Mouse (Mus musculus): ENCODE results near the gene Nop53. TPM values are rescaled to one million over a fixed set of nuclear protein-coding genes. Genes with fewer than 3 reads are reported as not detected.

The Nop53 gene
- total and polyA plus RNA-seq, 2 experiments from 2014 or later = 81.6 to 128 TPM

DNA sequence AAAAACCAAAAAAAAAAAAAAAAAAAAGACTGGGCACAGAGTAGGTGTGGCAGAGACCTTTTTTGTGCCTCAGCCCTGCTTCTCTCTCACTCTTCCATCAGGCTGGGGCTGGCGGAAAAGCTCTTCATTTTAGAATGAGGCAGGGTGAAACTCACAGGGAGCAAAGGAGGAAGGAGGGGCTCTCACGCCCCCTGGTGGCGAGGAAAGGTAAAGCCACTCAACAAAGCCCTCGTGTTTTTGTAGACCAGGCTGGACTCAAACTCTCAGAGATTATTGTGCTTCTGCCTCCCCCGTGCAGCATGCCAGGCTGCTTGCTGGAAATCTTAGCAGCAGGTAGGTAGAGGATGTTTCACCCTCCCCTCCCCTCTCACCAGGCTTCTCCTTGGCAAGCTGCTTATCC lies 28.8 kb upstream of the Nop53 start:
- ATAC-seq (ENCODE audit: insufficient read depth, low read depth) = no peak
- H3K27ac ChIP-seq (ENCODE audit: low read depth) = no peak overlapping the region
- H3K4me2 ChIP-seq (ENCODE audit: low read depth, low read length) = no peak overlapping the region
- peaks cover 49% of the 10 kb centered on the region for H3K36me3 ChIP-seq (replicated peaks; ENCODE audit: control insufficient read depth, insufficient read depth, low read length)
- no peak overlapping the region for H3K4me3 ChIP-seq (ENCODE audit: low read depth, low read length)
- no peak overlapping the region for H3K9ac ChIP-seq (replicated peaks; ENCODE audit: low read depth, low read length)
- DNase-seq (ENCODE audit: low spot score) = peak; percentile 39
- no peaks in the 10 kb centered on the region for H3K27me3 ChIP-seq (ENCODE audit: control insufficient read depth, insufficient read depth, low read length)
- H3K4me1 ChIP-seq (ENCODE audit: control insufficient read depth, insufficient read depth) = no peaks in the 10 kb centered on the region
- H3K9me3 ChIP-seq (replicated peaks; ENCODE audit: control insufficient read depth, low read length) = no peaks in the 10 kb centered on the region
- 38% methylated on average over 5 of the region's 5 CpGs for WGBS
- TF ChIP-seq EP300 (IDR thresholded peaks at IDR 0.05; ENCODE audit: low read depth) (no peak), CTCF (IDR thresholded peaks at IDR 0.05; ENCODE audit: low read depth) (peak; percentile 73)

DNA sequence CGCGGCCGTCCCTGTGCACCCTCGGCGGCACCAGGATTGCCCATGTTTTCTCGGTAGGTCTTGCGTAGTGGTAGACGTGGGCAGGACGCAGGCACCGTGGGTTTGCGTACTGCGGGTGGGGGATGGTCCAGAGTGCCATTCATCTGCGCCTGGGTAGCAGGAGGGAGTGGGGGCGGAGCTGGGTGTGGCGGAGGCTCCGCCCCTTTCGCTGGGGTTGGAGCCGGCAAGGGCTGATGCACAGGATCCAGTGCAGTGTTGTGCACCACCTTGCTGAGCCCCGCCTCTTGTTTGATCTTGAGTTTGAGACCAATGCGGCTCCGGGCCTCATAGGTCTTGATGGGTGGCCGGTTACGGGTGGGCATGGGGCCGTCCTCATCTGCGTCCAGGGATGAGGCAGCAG lies 26.4 kb upstream of the Nop53 start:
- Histone ChIP-seq H3K27ac (ENCODE audit: low read depth) (no peak overlapping the region), H3K36me3 (replicated peaks; ENCODE audit: control insufficient read depth, insufficient read depth, low read length) (peaks cover 38% of the 10 kb centered on the region), H3K27me3 (ENCODE audit: control insufficient read depth, insufficient read depth, low read length) (no peaks in the 10 kb centered on the region), H3K4me1 (ENCODE audit: control insufficient read depth, insufficient read depth) (no peaks in the 10 kb centered on the region), H3K9me3 (replicated peaks; ENCODE audit: control insufficient read depth, low read length) (no peaks in the 10 kb centered on the region), H3K4me2 (ENCODE audit: low read depth, low read length) (no peak overlapping the region), H3K4me3 (ENCODE audit: low read depth, low read length) (no peak overlapping the region), H3K9ac (replicated peaks; ENCODE audit: low read depth, low read length) (no peak overlapping the region)
- DNase-seq (ENCODE audit: low spot score) = no peak
- no peak for ATAC-seq (ENCODE audit: insufficient read depth, low read depth)
- TF ChIP-seq EP300 (IDR thresholded peaks at IDR 0.05; ENCODE audit: low read depth) (no peak), CTCF (IDR thresholded peaks at IDR 0.05; ENCODE audit: low read depth) (no peak)
- 78% methylated on average over 25 of the region's 25 CpGs for WGBS

DNA sequence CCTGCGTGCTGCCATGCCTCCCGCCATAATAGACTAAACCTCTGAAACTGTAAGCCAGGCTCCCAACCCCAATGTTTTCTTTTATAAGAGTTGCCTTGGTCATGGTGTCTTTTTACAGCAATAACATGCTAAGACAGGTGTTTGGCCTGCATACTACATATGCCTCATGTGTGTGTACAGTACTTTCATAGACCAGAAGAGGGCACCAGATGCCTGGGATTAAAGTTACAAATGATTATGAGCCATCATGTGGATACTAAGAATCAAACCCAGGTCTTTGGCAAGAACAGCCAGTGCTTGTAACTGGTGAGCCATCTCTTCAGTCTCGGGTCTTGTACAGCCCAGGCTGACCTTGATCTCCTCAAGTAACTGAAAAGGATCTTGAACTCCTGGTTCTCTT lies 23.8 kb upstream of the Nop53 start:
- H3K4me2 ChIP-seq (ENCODE audit: low read depth, low read length) = no peak overlapping the region
- no peaks in the 10 kb centered on the region for H3K27me3 ChIP-seq (ENCODE audit: control insufficient read depth, insufficient read depth, low read length)
- H3K27ac ChIP-seq (ENCODE audit: low read depth) = no peak overlapping the region
- WGBS = 84% methylated on average over 3 of the region's 3 CpGs
- DNase-seq (ENCODE audit: low spot score) (no peak), ATAC-seq (ENCODE audit: insufficient read depth, low read depth) (no peak)
- no peaks in the 10 kb centered on the region for H3K9me3 ChIP-seq (replicated peaks; ENCODE audit: control insufficient read depth, low read length)
- H3K9ac ChIP-seq (replicated peaks; ENCODE audit: low read depth, low read length) = no peak overlapping the region
- peaks cover 26% of the 10 kb centered on the region for H3K36me3 ChIP-seq (replicated peaks; ENCODE audit: control insufficient read depth, insufficient read depth, low read length)
- TF ChIP-seq EP300 (IDR thresholded peaks at IDR 0.05; ENCODE audit: low read depth) (no peak), CTCF (IDR thresholded peaks at IDR 0.05; ENCODE audit: low read depth) (0 out of 2 replicates have a peak, but pooled peaks have one; percentile 23)
- H3K4me3 ChIP-seq (ENCODE audit: low read depth, low read length) = no peak overlapping the region
- H3K4me1 ChIP-seq (ENCODE audit: control insufficient read depth, insufficient read depth) = peaks cover 5% of the 10 kb centered on the region; the same call in 1 of the 2 replicates

DNA sequence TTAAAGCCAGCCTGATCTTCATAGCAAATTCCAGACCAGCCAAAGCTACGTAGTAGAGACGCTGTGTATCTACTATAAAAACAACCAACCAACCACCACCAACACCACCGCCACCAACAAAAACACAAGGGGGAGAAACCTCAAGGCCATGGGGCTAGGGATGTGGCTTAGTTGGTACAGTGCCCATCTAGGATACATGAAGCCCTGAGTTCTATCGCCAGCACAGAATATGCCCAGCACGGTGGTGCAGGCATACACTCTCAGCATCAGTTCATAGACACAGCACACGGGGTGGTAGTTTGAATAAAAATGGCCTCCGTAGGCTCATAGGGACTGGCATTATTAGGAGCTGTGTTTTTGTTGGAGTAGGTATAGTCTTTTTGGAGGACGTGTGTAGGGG lies 22.4 kb upstream of the Nop53 start:
- Histone ChIP-seq H3K27ac (ENCODE audit: low read depth) (no peak overlapping the region), H3K27me3 (ENCODE audit: control insufficient read depth, insufficient read depth, low read length) (no peaks in the 10 kb centered on the region), H3K4me2 (ENCODE audit: low read depth, low read length) (no peak overlapping the region), H3K9ac (replicated peaks; ENCODE audit: low read depth, low read length) (no peak overlapping the region), H3K4me1 (ENCODE audit: control insufficient read depth, insufficient read depth) (peaks cover 10% of the 10 kb centered on the region; the same call in 1 of the 2 replicates), H3K36me3 (replicated peaks; ENCODE audit: control insufficient read depth, insufficient read depth, low read length) (peaks cover 25% of the 10 kb centered on the region), H3K4me3 (ENCODE audit: low read depth, low read length) (no peak overlapping the region), H3K9me3 (replicated peaks; ENCODE audit: control insufficient read depth, low read length) (no peaks in the 10 kb centered on the region)
- DNase-seq (ENCODE audit: low spot score) (no peak), ATAC-seq (ENCODE audit: insufficient read depth, low read depth) (no peak)
- 84% methylated on average over 8 of the region's 8 CpGs for WGBS
- no peak for TF ChIP-seq EP300 (IDR thresholded peaks at IDR 0.05; ENCODE audit: low read depth)
- no peak for TF ChIP-seq CTCF (IDR thresholded peaks at IDR 0.05; ENCODE audit: low read depth)

DNA sequence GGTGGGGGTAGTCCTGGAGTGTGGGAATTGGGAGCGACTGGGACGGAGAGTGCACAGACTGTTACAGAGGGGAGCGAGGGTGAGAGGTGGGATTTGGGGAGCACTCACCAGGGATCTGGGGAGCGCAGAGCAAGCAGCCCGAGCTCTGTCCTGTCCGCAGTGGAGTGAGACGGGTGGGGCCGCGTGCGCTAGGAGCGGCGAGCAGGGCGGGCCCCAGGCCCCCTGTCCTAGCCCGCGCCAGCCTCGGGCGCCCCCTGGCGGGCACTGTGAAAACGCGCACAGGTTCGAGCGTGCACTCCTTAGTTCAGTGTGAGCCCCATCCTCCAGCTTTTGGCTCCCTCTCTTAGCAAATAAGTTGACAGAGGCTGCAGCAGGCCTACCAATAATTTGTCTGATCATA lies 21.4 kb upstream of the Nop53 start, which contains the start of gene Ehd2:
TSS of gene Ehd2 (minus strand) at position 256 of the 400 bp plus-strand sequence.
- Histone ChIP-seq H3K27me3 (ENCODE audit: control insufficient read depth, insufficient read depth, low read length) (no peaks in the 10 kb centered on the region), H3K36me3 (replicated peaks; ENCODE audit: control insufficient read depth, insufficient read depth, low read length) (peaks cover 20% of the 10 kb centered on the region), H3K9me3 (replicated peaks; ENCODE audit: control insufficient read depth, low read length) (no peaks in the 10 kb centered on the region), H3K4me2 (ENCODE audit: low read depth, low read length) (peak within 1 kb of the TSS; percentile 58), H3K9ac (replicated peaks; ENCODE audit: low read depth, low read length) (peak within 1 kb of the TSS; percentile 59), H3K4me1 (ENCODE audit: control insufficient read depth, insufficient read depth) (peaks cover 19% of the 10 kb centered on the region; the same call in 1 of the 2 replicates), H3K27ac (ENCODE audit: low read depth) (peak within 1 kb of the TSS; percentile 39), H3K4me3 (ENCODE audit: low read depth, low read length) (peak within 1 kb of the TSS; percentile 51)
- no peak for TF ChIP-seq EP300 (IDR thresholded peaks at IDR 0.05; ENCODE audit: low read depth)
- TF ChIP-seq CTCF (IDR thresholded peaks at IDR 0.05; ENCODE audit: low read depth) = peak; percentile 91
- 0% methylated on average over 14 of the region's 22 CpGs for WGBS
- DNase-seq (ENCODE audit: low spot score) = peak; percentile 74
- peak; percentile 80 for ATAC-seq (ENCODE audit: insufficient read depth, low read depth)

DNA sequence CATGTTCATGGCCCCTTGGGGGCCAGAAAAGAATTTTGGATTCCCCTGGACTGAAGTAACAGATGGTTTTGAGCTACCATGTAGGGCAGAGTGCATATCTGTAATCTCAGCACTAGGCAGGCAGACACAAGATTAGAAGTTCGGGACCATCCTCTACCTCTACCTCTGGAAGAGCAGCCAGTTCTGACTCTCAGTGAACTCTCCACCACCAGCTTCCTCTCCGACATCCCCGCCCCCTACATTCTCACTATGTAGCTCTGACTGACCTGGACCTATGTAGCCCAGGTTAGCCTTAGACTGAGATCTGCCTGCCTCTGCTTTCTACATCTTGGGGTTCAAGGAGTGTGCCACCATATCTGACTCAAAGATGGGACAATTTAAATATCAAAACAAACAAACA lies 20.6 kb upstream of the Nop53 start:
- 49% methylated on average over 3 of the region's 3 CpGs for WGBS
- no peaks in the 10 kb centered on the region for H3K9me3 ChIP-seq (replicated peaks; ENCODE audit: control insufficient read depth, low read length)
- DNase-seq (ENCODE audit: low spot score) = no peak
- peak overlapping the region; percentile 51 for H3K4me3 ChIP-seq (ENCODE audit: low read depth, low read length)
- H3K9ac ChIP-seq (replicated peaks; ENCODE audit: low read depth, low read length) = peak overlapping the region; percentile 59; the same call in 1 of the 2 replicates
- H3K4me1 ChIP-seq (ENCODE audit: control insufficient read depth, insufficient read depth) = peaks cover 26% of the 10 kb centered on the region
- peaks cover 12% of the 10 kb centered on the region for H3K36me3 ChIP-seq (replicated peaks; ENCODE audit: control insufficient read depth, insufficient read depth, low read length)
- no peak for ATAC-seq (ENCODE audit: insufficient read depth, low read depth)
- TF ChIP-seq CTCF (IDR thresholded peaks at IDR 0.05; ENCODE audit: low read depth) = no peak
- TF ChIP-seq EP300 (IDR thresholded peaks at IDR 0.05; ENCODE audit: low read depth) = no peak
- no peaks in the 10 kb centered on the region for H3K27me3 ChIP-seq (ENCODE audit: control insufficient read depth, insufficient read depth, low read length)
- peak overlapping the region; percentile 58 for H3K4me2 ChIP-seq (ENCODE audit: low read depth, low read length)
- peak overlapping the region; percentile 39; the same call in 1 of the 2 replicates for H3K27ac ChIP-seq (ENCODE audit: low read depth)
